Mouse (Mus musculus) forebrain, embryonic 12.5 days (tissue): Measurements from ENCODE around the gene Rnf126. TPM values are rescaled to one million over a fixed set of nuclear protein-coding genes. Genes with fewer than 3 reads are reported as not detected.
A peak's percentile ranks its signal among the peaks of the same experiment; 100 is the strongest.

Experiments
- ATAC-seq: fragments of 200-750 bp; cut with Nextera tagmentation; 2 replicates; pipeline ENCODE4 v1.8.0; 2017; ENCODE audit warnings: moderate TSS enrichment; ENCODE audit not compliant: low FRiP score
- H3K27ac ChIP-seq: fragments of 300-500 bp; sonication (generic); 2 replicates; pipeline ENCODE4 v1.5.1; 2016; ENCODE audit warnings: mild to moderate bottlenecking
- H3K27me3 ChIP-seq: fragments of 300-500 bp; sonication (generic); 2 replicates; pipeline ENCODE4 v1.6.1; 2016; ENCODE audit warnings: mild to moderate bottlenecking
- H3K36me3 ChIP-seq: fragments of 300-500 bp; sonication (generic); replicated peaks from 2 replicates; pipeline ENCODE4 v1.6.1; 2016; ENCODE audit warnings: mild to moderate bottlenecking
- H3K4me1 ChIP-seq: fragments of 300-500 bp; sonication (generic); 2 replicates; pipeline ENCODE4 v1.6.1; 2016
- H3K4me2 ChIP-seq: fragments of 300-500 bp; sonication (generic); 2 replicates; pipeline ENCODE4 v1.6.1; 2016; ENCODE audit warnings: mild to moderate bottlenecking, moderate library complexity
- H3K4me3 ChIP-seq: fragments of 300-500 bp; sonication (generic); replicated peaks from 2 replicates; pipeline ENCODE4 v1.5.1; 2016; ENCODE audit warnings: mild to moderate bottlenecking
- H3K9ac ChIP-seq: fragments of 300-500 bp; sonication (generic); 2 replicates; pipeline ENCODE4 v1.6.1; 2016; ENCODE audit warnings: mild to moderate bottlenecking
- H3K9me3 ChIP-seq: fragments of 300-500 bp; sonication (generic); 2 replicates; pipeline ENCODE4 v1.6.1; 2016
- WGBS: fragments of 180-500 bp; shearing (Covaris S2); methylation state at CpG from one replicate; pipeline ENCODE4 v1.1.7; 2016; 5-methylcytosine and 5-hydroxymethylcytosine counted together
- polyA plus RNA-seq: library from polyadenylated mRNA; unstranded; fragments of >200 nt; fragmentation: Nextera tagmentation; extraction: Ambion mirVana; gene quantifications from 2 replicates; pipeline ENCODE4 v1.2.1, GENCODE M21; 2016

The Rnf126 gene
- polyA plus RNA-seq, 1 experiment from 2014 or later = 103 TPM

DNA sequence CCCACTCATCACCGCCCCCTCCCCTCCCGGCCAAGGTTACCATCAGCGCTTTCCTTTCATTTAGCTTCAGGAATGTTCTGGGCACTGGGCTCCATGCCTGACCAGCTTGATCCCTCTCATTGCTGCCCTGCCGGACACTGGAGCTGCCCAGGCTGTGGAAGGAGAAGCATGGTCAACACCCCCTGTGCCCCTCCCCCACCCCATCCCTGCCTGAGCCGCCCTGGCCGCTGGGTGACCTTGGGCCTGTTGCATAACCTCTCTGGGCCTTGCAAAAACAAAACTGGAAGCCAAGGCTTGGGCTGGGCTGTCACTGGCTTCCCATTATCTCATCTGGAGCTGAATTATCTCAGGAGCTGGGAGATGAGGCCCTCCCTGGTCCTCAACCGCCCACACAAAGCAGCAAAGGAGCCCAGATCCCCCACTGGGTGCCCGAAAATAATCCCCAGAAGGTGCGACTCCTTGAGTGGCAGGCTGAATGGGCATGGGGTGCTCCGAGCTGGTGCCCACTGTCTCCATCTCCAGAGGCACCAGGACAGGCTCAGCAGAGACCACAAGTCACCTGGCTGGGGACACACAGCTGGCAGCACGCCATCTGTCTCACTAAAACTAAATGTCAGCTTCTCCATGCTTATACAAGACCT is 35.7 kb upstream of the Rnf126 start:
- H3K4me1 ChIP-seq = peaks cover 75% of the 10 kb centered on the region
- 33% methylated on average over 11 of the region's 11 CpGs for WGBS
- no peaks in the 10 kb centered on the region for H3K9me3 ChIP-seq
- no peak for ATAC-seq
- H3K4me3 ChIP-seq = no peak overlapping the region
- peak overlapping the region; percentile 28 for H3K4me2 ChIP-seq
- peak overlapping the region; percentile 25 for H3K9ac ChIP-seq
- peak overlapping the region; percentile 93 for H3K27ac ChIP-seq
- peaks cover 21% of the 10 kb centered on the region; the same call in 1 of the 2 replicates for H3K36me3 ChIP-seq
- H3K27me3 ChIP-seq = no peaks in the 10 kb centered on the region

DNA sequence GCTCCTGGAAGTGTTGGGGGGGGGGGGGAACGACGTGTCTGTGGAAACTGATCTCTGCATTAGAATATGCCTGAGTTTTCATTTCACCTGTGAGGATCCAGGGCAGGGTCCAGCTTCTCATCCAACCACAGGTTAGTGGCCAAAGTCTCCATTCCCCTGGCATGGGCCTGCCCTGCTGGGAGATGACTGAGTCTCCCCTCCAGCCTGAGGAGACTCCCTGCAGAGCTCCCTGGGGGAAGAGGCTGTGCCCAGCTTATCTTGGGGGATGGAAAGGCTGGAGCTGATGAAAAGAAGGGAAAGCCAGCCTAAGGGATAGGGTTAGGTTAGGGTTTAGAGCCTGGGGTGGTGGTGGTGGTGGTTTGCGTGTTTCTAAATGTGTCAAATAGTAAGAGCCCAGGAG is 35.1 kb upstream of the Rnf126 start:
- Histone ChIP-seq H3K4me1 (peaks cover 81% of the 10 kb centered on the region), H3K36me3 (peaks cover 15% of the 10 kb centered on the region; the same call in 1 of the 2 replicates), H3K9me3 (no peaks in the 10 kb centered on the region), H3K4me3 (no peak overlapping the region), H3K27me3 (no peaks in the 10 kb centered on the region), H3K27ac (peak overlapping the region; percentile 93), H3K9ac (no peak overlapping the region), H3K4me2 (peak overlapping the region; percentile 28)
- ATAC-seq = no peak
- 33% methylated on average over 3 of the region's 3 CpGs for whole genome bisulfite sequencing

DNA sequence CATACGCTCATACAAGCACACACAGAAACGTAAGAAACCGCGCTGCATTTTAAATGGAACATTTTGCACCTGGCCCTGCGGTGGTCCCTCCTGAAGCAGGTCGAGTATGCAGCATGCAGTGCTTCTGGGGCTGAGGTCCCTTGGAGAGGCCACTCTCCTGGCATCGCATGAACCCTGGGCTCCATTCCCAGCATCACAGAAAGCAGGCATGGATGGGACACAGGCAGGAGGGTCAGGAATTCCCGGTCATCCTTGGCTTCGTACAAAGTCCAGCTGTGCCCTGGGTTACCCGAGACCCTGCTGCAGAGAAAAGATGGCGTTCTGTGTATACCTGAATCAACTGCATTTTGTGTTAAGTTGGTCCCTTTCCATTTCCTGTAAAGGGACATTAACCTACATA is 33.8 kb upstream of the Rnf126 start:
- Histone ChIP-seq H3K4me1 (peaks cover 74% of the 10 kb centered on the region), H3K4me3 (no peak overlapping the region), H3K9me3 (no peaks in the 10 kb centered on the region), H3K36me3 (peaks cover 14% of the 10 kb centered on the region), H3K27ac (peak overlapping the region; percentile 42), H3K4me2 (no peak overlapping the region), H3K9ac (no peak overlapping the region), H3K27me3 (no peaks in the 10 kb centered on the region)
- WGBS = 85% methylated on average over 11 of the region's 11 CpGs
- ATAC-seq = no peak

DNA sequence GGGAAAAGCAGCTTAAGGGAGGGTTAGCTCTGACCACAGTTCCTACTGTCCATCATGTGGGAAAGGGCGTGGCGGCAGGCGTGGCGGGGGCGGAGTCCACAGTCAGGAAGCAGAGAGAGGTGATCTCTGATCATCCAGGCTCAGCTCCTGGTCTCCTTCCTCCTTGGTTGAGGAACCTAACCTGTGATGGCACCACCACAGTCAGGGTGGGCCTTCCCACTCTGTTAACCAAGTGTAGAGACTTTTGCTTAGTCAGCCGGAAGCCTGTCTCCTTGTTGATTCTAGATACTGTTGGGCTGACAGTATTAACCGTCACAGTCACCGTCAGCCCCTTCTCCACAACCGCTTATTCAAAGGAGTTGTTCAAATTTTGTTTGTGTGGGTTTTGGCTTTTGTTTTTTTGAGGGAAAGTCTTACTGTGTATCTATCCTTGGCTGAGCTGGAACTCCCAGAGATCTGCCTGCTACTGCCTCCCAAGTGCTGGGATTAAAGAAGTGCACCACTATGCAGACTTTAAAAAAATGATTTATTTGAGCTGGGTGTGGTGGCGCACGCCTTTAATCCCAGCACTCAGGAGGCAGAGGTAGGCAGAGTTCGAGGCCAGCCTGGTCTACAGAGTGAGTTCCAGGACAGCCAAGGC is 31.7 kb upstream of the Rnf126 start:
- H3K9me3 ChIP-seq = no peaks in the 10 kb centered on the region
- H3K36me3 ChIP-seq = peaks cover 14% of the 10 kb centered on the region
- H3K27ac ChIP-seq = no peak overlapping the region
- no peak overlapping the region for H3K9ac ChIP-seq
- no peaks in the 10 kb centered on the region for H3K27me3 ChIP-seq
- peaks cover 69% of the 10 kb centered on the region for H3K4me1 ChIP-seq
- no peak for ATAC-seq
- H3K4me3 ChIP-seq = no peak overlapping the region
- 93% methylated on average over 12 of the region's 12 CpGs for WGBS
- H3K4me2 ChIP-seq = no peak overlapping the region

DNA sequence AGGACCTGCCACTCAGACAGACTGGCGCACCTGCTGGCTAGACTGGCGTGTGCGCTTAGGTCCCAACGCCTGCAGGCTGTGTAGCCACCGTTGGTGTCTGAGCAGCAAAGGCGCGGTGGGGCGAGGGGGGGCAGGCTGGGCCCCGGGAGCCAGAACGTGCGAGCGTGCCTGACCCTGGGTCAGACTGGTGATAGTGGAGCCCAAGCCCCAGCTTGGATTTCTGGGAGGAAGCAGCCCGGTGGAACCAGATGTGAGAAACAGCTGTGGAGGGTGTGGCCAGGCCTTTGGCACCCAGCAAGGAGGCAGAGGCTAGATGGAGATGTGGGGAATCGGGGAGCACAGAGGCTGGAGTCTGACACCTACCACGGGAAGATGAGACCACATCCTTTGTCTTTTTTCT is 30.6 kb upstream of the Rnf126 start:
- H3K4me2 ChIP-seq = peak overlapping the region; percentile 31
- H3K4me1 ChIP-seq = peaks cover 62% of the 10 kb centered on the region
- H3K4me3 ChIP-seq = no peak overlapping the region
- no peak for ATAC-seq
- H3K27ac ChIP-seq = 0 out of 2 replicates have a peak overlapping the region, but pooled peaks have one; percentile 42
- H3K9ac ChIP-seq = no peak overlapping the region
- H3K9me3 ChIP-seq = no peaks in the 10 kb centered on the region
- peaks cover 14% of the 10 kb centered on the region for H3K36me3 ChIP-seq
- no peaks in the 10 kb centered on the region for H3K27me3 ChIP-seq
- 61% methylated on average over 15 of the region's 15 CpGs for WGBS

DNA sequence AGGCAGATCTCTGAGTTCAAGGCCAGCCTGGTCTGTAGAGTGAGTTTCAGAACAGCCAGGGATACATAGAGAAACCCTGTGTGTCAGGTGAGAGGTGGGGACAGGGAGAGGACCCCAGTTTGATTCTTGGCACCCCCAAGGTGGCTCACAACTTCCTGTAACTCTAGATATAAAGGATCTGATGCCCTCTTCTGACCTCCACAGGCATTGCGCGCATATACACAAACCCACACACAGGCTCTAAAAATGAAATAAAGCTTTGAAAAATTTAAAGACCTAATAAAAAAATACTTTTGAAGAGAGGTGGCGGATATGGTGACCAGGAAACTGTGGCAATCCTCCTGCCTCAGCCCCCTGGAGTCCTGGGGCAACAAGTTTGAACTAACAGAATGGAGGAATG is 29.2 kb upstream of the Rnf126 start:
- 99% methylated on average over 3 of the region's 3 CpGs for WGBS
- ATAC-seq = no peak
- Histone ChIP-seq H3K4me3 (no peak overlapping the region), H3K4me1 (peaks cover 49% of the 10 kb centered on the region), H3K36me3 (peaks cover 14% of the 10 kb centered on the region), H3K27ac (no peak overlapping the region), H3K9ac (no peak overlapping the region), H3K4me2 (no peak overlapping the region), H3K27me3 (no peaks in the 10 kb centered on the region), H3K9me3 (no peaks in the 10 kb centered on the region)

DNA sequence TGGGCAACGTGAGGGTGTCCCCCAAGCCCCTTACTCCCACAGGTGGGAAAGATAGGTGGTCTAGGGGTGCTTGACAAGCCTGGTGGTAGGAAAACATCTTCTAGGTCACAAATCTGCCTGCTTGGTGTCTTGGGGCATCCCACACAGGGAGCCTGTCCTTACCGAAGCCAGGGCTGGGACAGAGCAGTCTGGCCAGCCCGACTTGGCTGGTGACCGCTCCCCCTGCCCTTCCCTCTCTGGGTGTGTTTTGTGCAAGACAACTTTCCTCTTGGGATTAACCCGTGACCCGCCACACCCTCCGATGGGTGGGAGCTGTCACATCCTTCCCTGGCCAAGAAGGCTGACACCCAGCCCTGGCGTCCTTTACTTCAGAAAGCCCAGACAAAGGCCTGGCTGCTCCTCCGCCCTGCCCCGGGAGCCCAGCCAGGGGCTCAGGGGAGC is 27.8 kb upstream of the Rnf126 start:
- peak overlapping the region; percentile 86 for H3K4me2 ChIP-seq
- H3K4me1 ChIP-seq = peaks cover 40% of the 10 kb centered on the region
- peak overlapping the region; percentile 95 for H3K4me3 ChIP-seq
- no peaks in the 10 kb centered on the region for H3K9me3 ChIP-seq
- peak; percentile 20; the same call in 1 of the 2 replicates for ATAC-seq
- peak overlapping the region; percentile 90 for H3K27ac ChIP-seq
- WGBS = 3% methylated on average over 10 of the region's 10 CpGs
- peaks cover 4% of the 10 kb centered on the region for H3K36me3 ChIP-seq
- peak overlapping the region; percentile 98 for H3K9ac ChIP-seq
- H3K27me3 ChIP-seq = no peaks in the 10 kb centered on the region

DNA sequence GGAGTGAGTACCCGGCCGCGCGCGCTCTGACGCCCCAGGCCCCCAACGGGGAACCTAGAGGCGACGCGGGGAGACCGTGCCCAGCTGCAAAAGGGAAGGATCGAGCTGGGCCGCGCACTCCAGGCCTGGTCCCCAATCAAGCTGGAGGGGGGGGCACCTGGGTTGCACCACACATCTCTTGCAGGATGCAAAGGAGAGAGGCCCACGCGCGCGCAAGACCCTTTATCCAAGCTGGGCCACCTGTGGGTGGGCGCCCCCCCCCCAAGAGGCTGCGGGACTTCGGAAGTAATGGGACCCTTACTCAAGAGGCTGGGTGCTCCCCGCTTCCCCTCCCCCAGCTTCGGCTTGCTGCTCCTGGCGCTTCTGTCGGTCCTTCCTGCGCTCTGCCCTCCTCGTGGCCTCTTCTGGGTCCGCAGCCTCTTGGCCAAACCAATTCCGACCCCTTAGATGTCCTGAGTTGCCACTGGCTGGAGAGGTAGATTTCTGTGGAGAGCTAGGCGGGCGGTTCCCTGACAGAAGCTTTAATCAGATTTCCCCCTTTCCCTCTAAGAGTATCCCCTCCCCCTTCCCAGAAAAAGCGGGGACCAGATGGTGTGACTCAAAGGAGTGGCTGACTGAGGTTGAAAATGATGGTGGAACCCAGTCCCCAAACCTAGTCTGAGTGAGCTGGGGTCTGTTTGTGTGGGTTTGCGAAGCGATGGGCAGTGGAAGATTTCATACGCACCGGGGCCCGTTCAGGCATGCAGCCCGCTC is 27.2 kb upstream of the Rnf126 start:
- under 1% methylated on average over 38 of the region's 38 CpGs for WGBS
- Histone ChIP-seq H3K9me3 (no peaks in the 10 kb centered on the region), H3K4me1 (peaks cover 40% of the 10 kb centered on the region), H3K27ac (peak overlapping the region; percentile 90), H3K4me3 (peak overlapping the region; percentile 95), H3K4me2 (peak overlapping the region; percentile 86), H3K9ac (peak overlapping the region; percentile 98), H3K27me3 (0 out of 2 replicates have a peak, but pooled peaks cover 4% of the 10 kb centered on the region), H3K36me3 (no peaks in the 10 kb centered on the region; the same call in 1 of the 2 replicates)
- peak; percentile 41 for ATAC-seq

DNA sequence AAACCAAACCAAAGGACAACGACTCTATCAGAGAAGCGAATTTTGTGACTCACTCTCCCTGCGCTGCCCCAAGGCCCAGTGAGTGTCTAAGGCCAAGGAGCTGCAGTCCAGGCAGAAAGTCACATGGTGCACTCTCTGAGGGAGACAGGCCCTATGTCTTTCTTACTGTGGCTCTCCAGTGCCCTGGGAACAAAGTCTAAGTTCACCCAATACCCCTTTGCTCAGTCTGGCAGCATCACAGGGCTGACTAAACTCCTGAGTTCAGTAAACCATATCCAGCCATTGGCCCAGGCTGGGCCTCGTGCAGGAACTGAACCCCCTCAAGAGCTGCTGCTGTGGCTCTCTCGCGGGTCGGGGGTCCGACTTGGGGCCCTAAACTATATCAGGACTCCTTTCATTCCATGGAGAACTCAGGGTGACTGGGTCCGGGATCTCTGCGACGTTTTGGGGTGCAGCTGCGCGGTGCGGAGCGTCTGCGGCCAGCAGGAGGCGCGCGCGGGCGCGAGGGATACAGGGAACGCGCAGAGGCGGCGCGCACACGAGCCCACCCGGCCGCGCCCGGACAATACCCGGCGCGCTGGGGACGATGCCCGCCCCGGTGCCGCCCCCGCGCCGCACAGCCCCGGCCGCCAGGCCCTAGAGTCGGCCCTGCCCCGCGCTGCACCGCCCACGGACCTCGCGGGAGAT is 26.4 kb upstream of the Rnf126 start, which contains the start of gene Palm:
Gene Palm, plus strand, starts transcription at position 522 of the 687 bp plus-strand sequence.
- ATAC-seq = peak; percentile 81
- Histone ChIP-seq H3K9ac (peak within 1 kb of the TSS; percentile 98), H3K4me2 (peak within 1 kb of the TSS; percentile 86), H3K4me1 (peaks cover 38% of the 10 kb centered on the region), H3K27me3 (0 out of 2 replicates have a peak, but pooled peaks cover 4% of the 10 kb centered on the region), H3K27ac (peak within 1 kb of the TSS; percentile 90), H3K36me3 (no peaks in the 10 kb centered on the region; the same call in 1 of the 2 replicates), H3K4me3 (peak within 1 kb of the TSS; percentile 95), H3K9me3 (no peaks in the 10 kb centered on the region)
- WGBS = 6% methylated on average over 45 of the region's 51 CpGs

DNA sequence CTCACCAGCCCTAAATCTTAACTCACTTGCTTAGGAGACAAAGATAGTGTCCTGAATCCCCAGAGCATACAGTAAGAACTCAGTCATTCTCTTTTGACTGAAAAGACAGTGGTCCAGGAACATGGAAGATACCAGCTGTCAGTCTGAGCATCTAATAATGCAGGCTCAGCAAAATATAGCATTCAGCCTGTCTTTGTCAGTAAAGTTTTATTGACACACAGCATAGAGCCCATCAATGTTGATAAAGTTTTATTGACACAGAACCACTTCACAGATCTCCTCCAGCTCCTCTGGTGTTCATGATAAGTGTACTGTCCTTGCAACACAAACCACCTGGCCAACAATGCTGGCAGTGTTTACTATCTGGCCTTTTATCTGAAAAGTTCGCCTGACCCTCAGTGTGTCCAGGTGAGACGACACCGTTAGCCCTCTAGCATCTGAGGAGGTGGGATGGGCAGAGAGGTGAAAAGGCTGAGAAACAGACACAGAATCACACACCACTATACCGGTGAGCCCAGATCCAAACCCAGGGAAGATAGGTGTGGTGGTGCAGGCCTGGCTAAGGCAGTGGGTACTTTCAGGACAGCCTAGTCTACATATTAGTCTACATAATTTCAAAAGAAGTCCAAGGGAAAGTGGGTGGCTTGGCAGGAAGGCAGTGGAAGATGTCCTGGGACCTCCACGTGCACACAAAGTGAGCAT is 25.7 kb upstream of the Rnf126 start:
- Histone ChIP-seq H3K4me3 (no peak overlapping the region; the same call in 1 of the 2 replicates), H3K9ac (no peak overlapping the region), H3K36me3 (no peaks in the 10 kb centered on the region; the same call in 1 of the 2 replicates), H3K4me1 (peaks cover 32% of the 10 kb centered on the region), H3K27me3 (0 out of 2 replicates have a peak, but pooled peaks cover 4% of the 10 kb centered on the region), H3K27ac (no peak overlapping the region), H3K4me2 (no peak overlapping the region), H3K9me3 (no peaks in the 10 kb centered on the region)
- no peak for ATAC-seq
- 86% methylated on average over 5 of the region's 5 CpGs for WGBS

DNA sequence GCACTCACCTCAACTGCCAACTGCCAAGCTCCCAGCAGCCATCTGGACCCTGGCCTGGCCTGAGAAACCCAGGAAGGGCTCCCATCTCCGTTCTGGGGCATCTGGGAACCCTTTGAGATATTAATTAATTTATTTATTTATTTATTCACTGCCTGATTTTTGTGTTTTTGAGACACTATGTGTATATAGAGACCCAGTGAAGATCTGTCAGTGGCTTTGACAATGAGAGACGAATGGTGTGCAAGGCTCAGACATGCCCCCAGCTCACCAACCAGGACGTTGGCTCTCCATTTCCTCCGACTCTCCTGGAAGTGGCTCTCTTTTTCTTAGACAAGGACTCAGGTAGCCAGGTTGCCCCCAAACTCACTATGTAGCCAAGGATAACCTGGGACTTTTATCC is 24.1 kb upstream of the Rnf126 start, which contains the start of gene Prss57:
Gene Prss57, minus strand, starts transcription at position 101 of the 400 bp plus-strand sequence.
- Histone ChIP-seq H3K9ac (no peak within 1 kb of the TSS), H3K27me3 (peaks cover 4% of the 10 kb centered on the region; the same call in 1 of the 2 replicates), H3K27ac (no peak within 1 kb of the TSS), H3K4me3 (no peak within 1 kb of the TSS), H3K4me2 (no peak within 1 kb of the TSS), H3K4me1 (peaks cover 20% of the 10 kb centered on the region), H3K9me3 (no peaks in the 10 kb centered on the region), H3K36me3 (no peaks in the 10 kb centered on the region; the same call in 1 of the 2 replicates)
- WGBS = 87% methylated on average over 4 of the region's 4 CpGs
- ATAC-seq = no peak
